Mouse (Mus musculus) stomach, embryonic 16.5 days (tissue): ENCODE results near the gene Slc30a7. TPM values are rescaled to one million over a fixed set of nuclear protein-coding genes. Genes with fewer than 3 reads are reported as not detected.

Experiments used
- ATAC-seq: fragments of 200-750 bp; cut with Nextera tagmentation; 2 replicates; pipeline ENCODE4 v1.8.0; 2017; ENCODE audit warnings: moderate number of reproducible peaks, moderate TSS enrichment; ENCODE audit not compliant: insufficient read depth, low FRiP score
- H3K27ac ChIP-seq: fragments of 300-500 bp; sonication (generic); 2 replicates; pipeline ENCODE4 v1.5.1; 2014; ENCODE audit warnings: low read length
- H3K27me3 ChIP-seq: fragments of 300-500 bp; sonication (generic); 2 replicates; pipeline ENCODE4 v1.6.1; 2014; ENCODE audit warnings: low read length, control low read depth, mixed read lengths; ENCODE audit not compliant: control insufficient read depth, insufficient read depth
- H3K36me3 ChIP-seq: fragments of 300-500 bp; sonication (generic); 2 replicates; pipeline ENCODE4 v1.6.1; 2014; ENCODE audit warnings: low read length; ENCODE audit not compliant: control insufficient read depth, insufficient read depth
- H3K4me1 ChIP-seq: fragments of 300-500 bp; sonication (generic); 2 replicates; pipeline ENCODE4 v1.6.1; 2014; ENCODE audit warnings: low read length, control low read depth, mixed read lengths; ENCODE audit not compliant: control insufficient read depth, insufficient read depth
- H3K4me2 ChIP-seq: fragments of 300-500 bp; sonication (generic); 2 replicates; pipeline ENCODE4 v1.6.1; 2014; ENCODE audit warnings: low read depth, low read length, mixed read lengths
- H3K4me3 ChIP-seq: fragments of 300-500 bp; sonication (generic); replicated peaks from 2 replicates; pipeline ENCODE4 v1.5.1; 2014; ENCODE audit warnings: mild to moderate bottlenecking, low read length
- H3K9ac ChIP-seq: fragments of 300-500 bp; sonication (generic); 2 replicates; pipeline ENCODE4 v1.6.1; 2014; ENCODE audit warnings: low read length
- H3K9me3 ChIP-seq: fragments of 300-500 bp; sonication (generic); replicated peaks from 2 replicates; pipeline ENCODE4 v1.6.1; 2016; ENCODE audit warnings: low read length, control low read depth; ENCODE audit not compliant: control insufficient read depth
- WGBS: fragments of 180-500 bp; shearing (Covaris S2); extraction: QIAGEN DNeasy Blood & Tissue Kit; methylation state at CpG from one replicate; pipeline ENCODE4 v1.1.7; 2014; 5-methylcytosine and 5-hydroxymethylcytosine counted together
- polyA plus RNA-seq: library from polyadenylated mRNA; unstranded; fragments of >200 nt; fragmentation: Nextera tagmentation; extraction: Ambion mirVana; gene quantifications from 2 replicates; pipeline ENCODE4 v1.2.1, GENCODE M21; 2015

Gene Slc30a7
- polyA plus RNA-seq, 1 experiment from 2014 or later, result 43.1 TPM

- Histone ChIP-seq H3K4me2 (no peak overlapping the region), H3K27me3 (no peaks in the 10 kb centered on the region), H3K4me3 (no peak overlapping the region), H3K4me1 (no peaks in the 10 kb centered on the region), H3K36me3 (0 out of 2 replicates have a peak, but pooled peaks cover 2% of the 10 kb centered on the region), H3K27ac (no peak overlapping the region), H3K9ac (no peak overlapping the region), H3K9me3 (no peaks in the 10 kb centered on the region)
- 94% methylated on average over 10 of the region's 10 CpGs for WGBS
- ATAC-seq, result no peak
Observed at GRCm38 (mm10) chr3:116025701-116026100, 18.5 kb upstream of the Slc30a7 start.

DNA sequence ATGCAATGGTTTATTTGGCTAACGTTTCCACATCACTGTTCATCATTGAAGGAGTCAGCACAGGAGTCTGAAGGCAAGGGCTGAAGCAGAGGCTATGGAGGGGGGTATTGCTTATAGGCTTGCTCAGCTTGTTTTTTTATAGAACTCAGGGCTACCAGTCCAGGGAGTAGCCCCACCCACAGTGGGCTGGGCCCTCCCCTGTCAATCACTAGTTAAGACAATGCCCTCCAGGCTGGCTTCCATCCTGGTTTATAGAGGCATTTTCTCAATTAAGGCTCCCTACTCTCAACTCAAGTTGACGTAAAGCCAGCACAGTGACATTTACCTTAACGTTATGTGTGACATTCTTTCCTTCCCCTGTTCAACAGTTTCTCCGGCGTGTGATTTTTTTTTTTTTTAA is 17.5 kb upstream of the Slc30a7 start:
- H3K4me1 ChIP-seq, result no peaks in the 10 kb centered on the region
- no peaks in the 10 kb centered on the region for H3K27me3 ChIP-seq
- H3K27ac ChIP-seq, result no peak overlapping the region
- no peak overlapping the region for H3K9ac ChIP-seq
- H3K9me3 ChIP-seq, result no peaks in the 10 kb centered on the region
- 0 out of 2 replicates have a peak, but pooled peaks cover 2% of the 10 kb centered on the region for H3K36me3 ChIP-seq
- no peak for ATAC-seq
- H3K4me2 ChIP-seq, result no peak overlapping the region
- 84% methylated on average over 5 of the region's 5 CpGs for WGBS
- H3K4me3 ChIP-seq, result no peak overlapping the region

GRCm38 (mm10) chr3:116024236-116024635 is 17.0 kb upstream of the Slc30a7 start:
- no peak overlapping the region for H3K27ac ChIP-seq
- H3K9me3 ChIP-seq, result no peaks in the 10 kb centered on the region
- 0 out of 2 replicates have a peak, but pooled peaks cover 2% of the 10 kb centered on the region for H3K36me3 ChIP-seq
- no peaks in the 10 kb centered on the region for H3K27me3 ChIP-seq
- H3K4me3 ChIP-seq, result no peak overlapping the region
- ATAC-seq, result no peak
- WGBS, result 82% methylated on average over 12 of the region's 12 CpGs
- H3K9ac ChIP-seq, result no peak overlapping the region
- H3K4me2 ChIP-seq, result no peak overlapping the region
- H3K4me1 ChIP-seq, result no peaks in the 10 kb centered on the region

GRCm38 (mm10) chr3:116019136-116019535 is 11.9 kb upstream of the Slc30a7 start:
- Histone ChIP-seq H3K4me1 (no peaks in the 10 kb centered on the region), H3K4me2 (no peak overlapping the region), H3K9ac (no peak overlapping the region), H3K27me3 (no peaks in the 10 kb centered on the region), H3K27ac (no peak overlapping the region), H3K36me3 (no peaks in the 10 kb centered on the region), H3K9me3 (no peaks in the 10 kb centered on the region), H3K4me3 (no peak overlapping the region)
- ATAC-seq, result no peak
- WGBS, result 90% methylated on average over 5 of the region's 5 CpGs

DNA sequence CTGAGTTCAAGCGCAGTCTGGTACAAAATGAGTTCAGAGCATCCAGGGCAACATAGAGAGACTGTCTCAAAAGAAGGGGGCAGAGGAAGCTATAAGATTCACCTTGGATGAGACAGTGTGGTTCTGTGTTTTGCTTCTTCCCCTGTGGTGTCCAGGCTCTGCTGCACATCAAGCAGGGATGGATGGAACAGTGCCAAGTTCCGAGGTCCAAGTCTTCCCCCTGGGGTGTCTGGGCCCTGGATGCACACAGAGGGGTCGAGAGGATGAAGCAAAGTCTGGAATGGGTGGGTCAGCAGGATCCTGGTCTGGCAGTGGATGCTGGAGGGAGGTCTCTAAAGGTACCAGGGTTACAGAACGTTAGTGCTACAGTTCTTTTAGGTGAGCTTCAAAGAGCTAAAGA is 11.4 kb upstream of the Slc30a7 start:
- Histone ChIP-seq H3K4me1 (no peaks in the 10 kb centered on the region), H3K27me3 (no peaks in the 10 kb centered on the region), H3K9ac (no peak overlapping the region), H3K27ac (no peak overlapping the region), H3K4me2 (no peak overlapping the region), H3K4me3 (no peak overlapping the region), H3K9me3 (no peaks in the 10 kb centered on the region), H3K36me3 (no peaks in the 10 kb centered on the region)
- no peak for ATAC-seq
- WGBS, result 70% methylated on average over 4 of the region's 4 CpGs

GRCm38 (mm10) chr3:116016116-116016515 is 8.9 kb upstream of the Slc30a7 start:
- no peaks in the 10 kb centered on the region for H3K9me3 ChIP-seq
- H3K27ac ChIP-seq, result no peak overlapping the region
- ATAC-seq, result no peak
- no peaks in the 10 kb centered on the region for H3K4me1 ChIP-seq
- no peak overlapping the region for H3K4me2 ChIP-seq
- H3K27me3 ChIP-seq, result no peaks in the 10 kb centered on the region
- H3K36me3 ChIP-seq, result no peaks in the 10 kb centered on the region
- no peak overlapping the region for H3K9ac ChIP-seq
- 89% methylated on average over 13 of the region's 13 CpGs for WGBS
- H3K4me3 ChIP-seq, result no peak overlapping the region

DNA sequence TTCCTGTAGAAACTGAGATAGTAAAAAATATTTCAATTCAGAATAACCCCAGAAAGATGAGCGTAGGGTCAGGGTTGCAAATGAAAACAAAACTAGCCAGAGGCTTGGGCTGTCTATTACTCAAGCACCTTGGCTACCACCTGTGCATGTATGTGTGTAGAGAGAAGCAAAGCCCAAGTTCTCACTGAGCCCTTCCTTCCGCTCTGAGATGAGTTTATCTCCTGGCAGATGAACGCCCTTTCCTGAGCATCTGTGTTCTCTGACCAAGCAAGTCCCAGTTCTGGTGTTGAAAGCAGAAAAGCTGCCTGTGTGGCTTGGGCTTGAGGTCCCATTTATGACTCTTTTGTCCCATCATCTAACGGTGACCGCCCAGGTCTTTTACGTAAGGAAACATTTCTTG is 7.7 kb upstream of the Slc30a7 start:
- Histone ChIP-seq H3K4me2 (no peak overlapping the region), H3K9ac (no peak overlapping the region), H3K27ac (no peak overlapping the region), H3K4me1 (no peaks in the 10 kb centered on the region), H3K27me3 (no peaks in the 10 kb centered on the region), H3K9me3 (no peaks in the 10 kb centered on the region), H3K36me3 (no peaks in the 10 kb centered on the region), H3K4me3 (no peak overlapping the region)
- 92% methylated on average over 6 of the region's 6 CpGs for WGBS
- no peak for ATAC-seq

GRCm38 (mm10) chr3:116009622-116010344 is 2.6 kb upstream of the Slc30a7 start:
- Histone ChIP-seq H3K4me3 (no peak overlapping the region), H3K9ac (no peak overlapping the region), H3K36me3 (no peaks in the 10 kb centered on the region), H3K27ac (no peak overlapping the region), H3K27me3 (no peaks in the 10 kb centered on the region), H3K4me1 (peaks cover 14% of the 10 kb centered on the region; the same call in 1 of the 2 replicates), H3K9me3 (no peaks in the 10 kb centered on the region), H3K4me2 (peak overlapping the region; percentile 94; the same call in 1 of the 2 replicates)
- ATAC-seq, result no peak
- 86% methylated on average over 17 of the region's 17 CpGs for WGBS

GRCm38 (mm10) chr3:116007941-116008440 is 785 bp upstream of the Slc30a7 start:
- H3K4me2 ChIP-seq, result peak overlapping the region; percentile 94
- H3K27ac ChIP-seq, result peak overlapping the region; percentile 93
- no peaks in the 10 kb centered on the region for H3K9me3 ChIP-seq
- H3K4me3 ChIP-seq, result peak overlapping the region; percentile 95
- peaks cover 14% of the 10 kb centered on the region; the same call in 1 of the 2 replicates for H3K4me1 ChIP-seq
- H3K27me3 ChIP-seq, result no peaks in the 10 kb centered on the region
- H3K9ac ChIP-seq, result peak overlapping the region; percentile 86
- H3K36me3 ChIP-seq, result no peaks in the 10 kb centered on the region
- under 1% methylated on average over 12 of the region's 12 CpGs for WGBS
- ATAC-seq, result peak; percentile 70
